8 mouse cellular contexts compared by ENCODE assay signal in genomic region chr6:38380764-38381128, GRCm38 (mm10). TPM values are rescaled to one million over a fixed set of nuclear protein-coding genes. Genes with fewer than 3 reads are reported as not detected.
A peak's percentile ranks its signal among the peaks of the same experiment; 100 is the strongest.
DNase-seq lines count a peak whose midpoint lies in the region; ATAC-seq and TF ChIP-seq lines count a peak whose summit lies in the region.

No protein-coding gene starts in this region.

- peak overlapping the region; percentile 86 for H3K4me2 ChIP-seq in kidney, postnatal 0 days (ENCODE audit: low read length)
- peak overlapping the region; percentile 84 for H3K4me2 ChIP-seq in hindbrain, embryonic 15.5 days
- H3K4me2 ChIP-seq in midbrain, embryonic 16.5 days (ENCODE audit: low read length), result peak overlapping the region; percentile 51

- TF ChIP-seq CTCF in kidney, postnatal 0 days (IDR thresholded peaks at IDR 0.05; ENCODE audit: low read depth), result no peak

- no peak for ATAC-seq in kidney, postnatal 0 days (replicated peaks; ENCODE audit: low FRiP score, low read depth)
- no peak for ATAC-seq in hindbrain, embryonic 15.5 days (ENCODE audit: low FRiP score, low read depth)
- ATAC-seq in midbrain, embryonic 16.5 days, result peak; percentile 50; the same call in 1 of the 2 replicates
- ATAC-seq in megakaryocyte-erythroid progenitor cell, adult 5-6 weeks (replicated peaks; ENCODE audit: low FRiP score, low TSS enrichment, poor library complexity, severe bottlenecking), result no peak
- ATAC-seq in monocyte, adult 5-6 weeks (replicated peaks; ENCODE audit: insufficient number of reproducible peaks, low FRiP score, low TSS enrichment, poor library complexity, severe bottlenecking), result no peak

- peak overlapping the region; percentile 70 for H3K9ac ChIP-seq in kidney, postnatal 0 days (ENCODE audit: low read depth, low read length)
- H3K9ac ChIP-seq in hindbrain, embryonic 15.5 days, result peak overlapping the region; percentile 67
- peak overlapping the region; percentile 57 for H3K9ac ChIP-seq in midbrain, embryonic 16.5 days (ENCODE audit: low read depth, low read length)

- 2% methylated on average over 4 of the region's 4 CpGs for WGBS in kidney, postnatal 0 days
- 3% methylated on average over 4 of the region's 4 CpGs for WGBS in embryonic facial prominence, embryonic 10.5 days
- 2% methylated on average over 4 of the region's 4 CpGs for WGBS in hindbrain, embryonic 15.5 days
- WGBS in midbrain, embryonic 16.5 days, result 2% methylated on average over 4 of the region's 4 CpGs

- peaks cover 4% of the 10 kb centered on the region; the same call in 1 of the 2 replicates for H3K4me1 ChIP-seq in kidney, postnatal 0 days (replicated peaks; ENCODE audit: insufficient read depth, low read length)
- peaks cover 11% of the 10 kb centered on the region; the same call in 1 of the 2 replicates for H3K4me1 ChIP-seq in embryonic facial prominence, embryonic 10.5 days
- H3K4me1 ChIP-seq in hindbrain, embryonic 15.5 days (replicated peaks), result peaks cover 12% of the 10 kb centered on the region
- H3K4me1 ChIP-seq in midbrain, embryonic 16.5 days (ENCODE audit: control insufficient read depth, insufficient read depth, low read length), result peaks cover 8% of the 10 kb centered on the region

- peak overlapping the region; percentile 55 for H3K4me3 ChIP-seq in kidney, postnatal 0 days (replicated peaks; ENCODE audit: low read depth, low read length)
- peak overlapping the region; percentile 72 for H3K4me3 ChIP-seq in embryonic facial prominence, embryonic 10.5 days
- peak overlapping the region; percentile 58 for H3K4me3 ChIP-seq in hindbrain, embryonic 15.5 days
- H3K4me3 ChIP-seq in midbrain, embryonic 16.5 days (ENCODE audit: low read depth, low read length), result peak overlapping the region; percentile 50

- H3K36me3 ChIP-seq in kidney, postnatal 0 days (ENCODE audit: insufficient read depth, low read length), result 0 out of 2 replicates have a peak, but pooled peaks cover 5% of the 10 kb centered on the region
- peaks cover 5% of the 10 kb centered on the region for H3K36me3 ChIP-seq in embryonic facial prominence, embryonic 10.5 days (replicated peaks)
- H3K36me3 ChIP-seq in hindbrain, embryonic 15.5 days, result peaks cover 3% of the 10 kb centered on the region; the same call in 1 of the 2 replicates
- H3K36me3 ChIP-seq in midbrain, embryonic 16.5 days (ENCODE audit: control insufficient read depth, insufficient read depth, low read length), result no peaks in the 10 kb centered on the region

- H3K9me3 ChIP-seq in kidney, postnatal 0 days (replicated peaks; ENCODE audit: low read length), result no peaks in the 10 kb centered on the region
- no peaks in the 10 kb centered on the region for H3K9me3 ChIP-seq in embryonic facial prominence, embryonic 10.5 days
- no peaks in the 10 kb centered on the region for H3K9me3 ChIP-seq in hindbrain, embryonic 15.5 days
- H3K9me3 ChIP-seq in midbrain, embryonic 16.5 days (replicated peaks; ENCODE audit: control insufficient read depth, low read length, poor library complexity, severe bottlenecking), result no peaks in the 10 kb centered on the region

- no peaks in the 10 kb centered on the region for H3K27me3 ChIP-seq in kidney, postnatal 0 days (ENCODE audit: insufficient read depth, low read length)
- no peaks in the 10 kb centered on the region for H3K27me3 ChIP-seq in embryonic facial prominence, embryonic 10.5 days (replicated peaks; ENCODE audit: low read depth, poor library complexity, severe bottlenecking)
- H3K27me3 ChIP-seq in hindbrain, embryonic 15.5 days, result no peaks in the 10 kb centered on the region
- no peaks in the 10 kb centered on the region for H3K27me3 ChIP-seq in midbrain, embryonic 16.5 days (ENCODE audit: control insufficient read depth, insufficient read depth, low read depth, low read length)

- DNase-seq in kidney, postnatal 0 days (ENCODE audit: low spot score), result no peak
- DNase-seq in kidney, postnatal 10 days, result no peak
- DNase-seq in embryonic facial prominence, embryonic 10.5 days (ENCODE audit: low spot score), result no peak
- DNase-seq in B cell, adult 2 months, result no peak

- H3K27ac ChIP-seq in kidney, postnatal 0 days, result no peak overlapping the region
- peak overlapping the region; percentile 90 for H3K27ac ChIP-seq in embryonic facial prominence, embryonic 10.5 days (replicated peaks)
- H3K27ac ChIP-seq in hindbrain, embryonic 15.5 days (replicated peaks), result peak overlapping the region; percentile 82
- H3K27ac ChIP-seq in midbrain, embryonic 16.5 days (ENCODE audit: low read length), result peak overlapping the region; percentile 72

RNA-seq across cellular contexts. Expression of gene Ttc26, which starts 0.5 kb away (rescaled TPM):
- polyA plus RNA-seq in kidney, postnatal 0 days (2015; fragmentation: Nextera tagmentation; extraction: Ambion mirVana), result 4.3 and 5.1 TPM in 2 replicates
- 14.4 and 15.4 TPM in 2 replicates for polyA plus RNA-seq in embryonic facial prominence, embryonic 10.5 days (2016; fragmentation: Nextera tagmentation; extraction: Ambion mirVana)
- polyA plus RNA-seq in hindbrain, embryonic 15.5 days (2015; fragmentation: Nextera tagmentation; extraction: Ambion mirVana), result 5.7 and 5.9 TPM in 2 replicates
- polyA plus RNA-seq in midbrain, embryonic 16.5 days (2015; fragmentation: Nextera tagmentation; extraction: Ambion mirVana), result 5.5 and 7.6 TPM in 2 replicates
- 0.74 and 1.4 TPM in 2 replicates for total RNA-seq in megakaryocyte-erythroid progenitor cell, adult 5-6 weeks (2014; fragmentation: Nextera tagmentation)
- 1.2 and 1.5 TPM in 2 replicates for total RNA-seq in megakaryocyte-erythroid progenitor cell, adult 5-6 weeks (2017)
- not detected in 3 replicates for total RNA-seq in monocyte, adult 5-6 weeks (2017)

RNA-seq across cellular contexts. Expression of gene Zc3hav1, which starts 26.3 kb away (rescaled TPM):
- polyA plus RNA-seq in kidney, postnatal 0 days (2015; fragmentation: Nextera tagmentation; extraction: Ambion mirVana), result 5.4 and 5.6 TPM in 2 replicates
- polyA plus RNA-seq in embryonic facial prominence, embryonic 10.5 days (2016; fragmentation: Nextera tagmentation; extraction: Ambion mirVana), result 1.9 and 2.5 TPM in 2 replicates
- polyA plus RNA-seq in hindbrain, embryonic 15.5 days (2015; fragmentation: Nextera tagmentation; extraction: Ambion mirVana), result 1.3 and 1.5 TPM in 2 replicates
- 1.0 and 1.1 TPM in 2 replicates for polyA plus RNA-seq in midbrain, embryonic 16.5 days (2015; fragmentation: Nextera tagmentation; extraction: Ambion mirVana)
- total RNA-seq in megakaryocyte-erythroid progenitor cell, adult 5-6 weeks (2014; fragmentation: Nextera tagmentation), result 53.4 and 71.4 TPM in 2 replicates
- total RNA-seq in megakaryocyte-erythroid progenitor cell, adult 5-6 weeks (2017), result 60.1 and 64.0 TPM in 2 replicates
- total RNA-seq in monocyte, adult 5-6 weeks (2017), result 128 to 170 TPM (median 152 TPM) in 3 replicates

RNA-seq across cellular contexts. Expression of gene Ubn2, which starts 53.0 kb away (rescaled TPM):
- polyA plus RNA-seq in kidney, postnatal 0 days (2015; fragmentation: Nextera tagmentation; extraction: Ambion mirVana), result 8.1 and 8.3 TPM in 2 replicates
- 14.9 and 16.8 TPM in 2 replicates for polyA plus RNA-seq in embryonic facial prominence, embryonic 10.5 days (2016; fragmentation: Nextera tagmentation; extraction: Ambion mirVana)
- polyA plus RNA-seq in hindbrain, embryonic 15.5 days (2015; fragmentation: Nextera tagmentation; extraction: Ambion mirVana), result 18.7 and 19.7 TPM in 2 replicates
- polyA plus RNA-seq in midbrain, embryonic 16.5 days (2015; fragmentation: Nextera tagmentation; extraction: Ambion mirVana), result 16.4 and 20.3 TPM in 2 replicates
- total RNA-seq in megakaryocyte-erythroid progenitor cell, adult 5-6 weeks (2014; fragmentation: Nextera tagmentation), result 57.8 and 58.2 TPM in 2 replicates
- total RNA-seq in megakaryocyte-erythroid progenitor cell, adult 5-6 weeks (2017), result 15.6 and 26.8 TPM in 2 replicates
- 16.8 to 43.2 TPM (median 17.6 TPM) in 3 replicates for total RNA-seq in monocyte, adult 5-6 weeks (2017)
